Mouse (Mus musculus) gastrocnemius, adult 2 months (tissue): ENCODE results near the gene Ifi44. TPM values are rescaled to one million over a fixed set of nuclear protein-coding genes. Genes with fewer than 3 reads are reported as not detected.

ENCODE experiments used
- DNase-seq: peaks from one replicate; pipeline ENCODE4 v3.0.0; 2022
- H3K27ac ChIP-seq: fragments of 200-600 bp; 2 replicates; pipeline ENCODE4 v1.8.1; 2022; ENCODE audit warnings: mild to moderate bottlenecking
- H3K4me3 ChIP-seq: fragments of 200-600 bp; 2 replicates; pipeline ENCODE4 v1.8.1; 2022; ENCODE audit warnings: mild to moderate bottlenecking, moderate library complexity
- CTCF ChIP-seq: fragments of 200-600 bp; IDR thresholded peaks from 2 replicates; pipeline ENCODE4 v1.8.1; 2022; ENCODE audit warnings: antibody characterized with exemption, mild to moderate bottlenecking, moderate library complexity
- intact Hi-C: fragments of 180-260 bp; cut with DNase I; formaldehyde crosslinking; loops from one replicate; pipeline ENCODE4 v1.15.1; 2025
- long read RNA-seq, 2 experiments: library from polyadenylated mRNA; stranded (forward); transcript quantifications; one replicate each; pipeline ENCODE4 v2.0.0; 2021
- total RNA-seq, 2 experiments: library from RNA; stranded (reverse); gene quantifications; 2 replicates each; pipeline ENCODE4 v1.2.3; 2021

Ifi44 gene
- total RNA-seq = under 1 TPM in 1 of 2 experiments, not detected in 1; 0.10 TPM
- long read RNA-seq, experiment 1, partial matches to known transcripts = 0 of 1 reads
- long read RNA-seq, experiment 1, other reads (novel, unspliced or antisense) = 1 of 1 reads
- long read RNA-seq, experiment 2 = 0 reads

DNA sequence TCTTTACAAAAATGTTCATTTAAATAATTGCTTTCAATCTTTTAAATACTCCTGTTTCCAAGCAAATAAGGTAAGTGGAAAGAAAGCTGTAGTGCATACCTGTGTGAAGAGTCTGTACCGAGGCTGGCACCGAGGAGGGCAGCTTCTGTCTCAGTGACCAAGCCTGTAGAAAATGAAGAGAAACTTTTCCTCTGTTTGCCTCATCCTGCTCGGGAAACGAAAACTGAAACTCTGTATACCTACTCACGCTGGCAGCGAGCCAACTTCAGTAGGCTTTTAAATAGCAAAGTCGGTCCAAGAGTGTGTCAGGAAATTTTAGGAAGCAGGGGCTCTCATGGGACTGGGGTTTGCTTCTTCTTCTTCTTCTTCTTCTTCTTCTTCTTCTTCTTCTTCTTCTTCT is at the start of gene Ifi44:
TSS of gene Ifi44 (minus strand) at position 224 of the 400 bp plus-strand sequence.
- intact Hi-C loops = no loop called here
- Histone ChIP-seq H3K27ac (no peak within 1 kb of the TSS), H3K4me3 (peak within 1 kb of the TSS; percentile 32)
- no peak for DNase-seq
- no peak for TF ChIP-seq CTCF

DNA sequence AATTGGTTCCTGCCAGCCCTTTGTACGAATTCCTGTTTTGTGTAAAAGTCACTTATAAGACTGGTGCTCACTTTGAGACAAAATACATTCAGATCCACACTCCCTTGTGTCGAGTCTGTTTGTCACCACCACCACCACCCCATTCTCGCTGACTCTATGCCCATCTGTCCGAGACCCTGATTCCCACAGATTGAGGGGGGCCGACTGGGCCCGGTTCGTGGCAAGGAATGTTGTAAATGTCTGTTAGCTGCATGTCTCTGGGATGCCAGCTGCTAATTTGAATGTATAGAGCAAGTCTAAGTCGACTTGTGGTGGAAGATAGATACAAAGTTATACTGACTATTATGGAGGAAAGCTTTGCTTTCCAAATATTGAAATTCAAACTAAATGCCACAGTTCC is 38.9 kb upstream of the Ifi44 start:
- intact Hi-C loops = no loop called here
- DNase-seq = no peak
- H3K27ac ChIP-seq = no peak overlapping the region
- no peak for TF ChIP-seq CTCF
- H3K4me3 ChIP-seq = no peak overlapping the region

DNA sequence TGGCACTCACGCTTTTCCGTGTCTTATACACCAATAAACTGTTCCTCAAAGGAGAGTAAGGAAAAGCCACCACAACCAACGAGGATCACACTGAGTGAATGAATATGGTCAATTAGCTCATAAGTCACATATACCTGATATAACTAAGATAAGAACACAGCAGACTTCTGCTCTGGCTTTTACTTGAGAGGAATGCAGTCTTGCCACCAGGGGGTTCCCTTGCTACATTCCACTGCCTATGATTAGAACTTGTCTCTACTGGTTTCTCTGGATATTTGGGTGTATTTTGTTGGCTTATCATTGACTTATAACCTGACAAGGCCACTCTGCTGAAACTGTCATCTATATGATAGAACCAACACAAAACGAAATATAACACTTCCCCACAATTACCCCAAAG is 25.3 kb upstream of the Ifi44 start:
- intact Hi-C loops = loop anchor here (2.0 kb wide), 1 partner anchor 320 kb away; no protein-coding TSS in a partner anchor
- peak; percentile 71 for TF ChIP-seq CTCF
- no peak overlapping the region for H3K4me3 ChIP-seq
- no peak overlapping the region for H3K27ac ChIP-seq
- peak; percentile 27 for DNase-seq

DNA sequence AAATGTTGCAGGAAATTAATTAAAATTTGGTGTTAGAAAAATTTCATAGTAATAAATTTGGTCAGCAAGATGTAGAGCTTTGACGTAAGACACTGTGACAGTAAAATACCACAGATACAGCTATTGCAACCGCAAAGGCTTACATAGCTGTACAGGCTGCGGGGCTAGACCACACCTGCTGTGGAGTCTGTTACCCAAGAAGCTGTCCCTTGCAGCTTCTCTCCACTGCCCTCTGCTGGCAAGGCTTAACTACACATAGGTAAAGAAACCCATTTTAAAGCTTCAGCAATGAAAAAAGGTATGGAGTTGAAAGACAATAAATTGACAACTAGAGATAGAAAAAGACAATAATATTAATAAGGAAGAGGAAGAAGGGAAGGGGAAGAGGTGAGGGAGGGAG is 21.3 kb upstream of the Ifi44 start:
- peak; percentile 65 for DNase-seq
- intact Hi-C loops = loop anchor here (2.0 kb wide), 2 partner anchors 54 to 318 kb away; no protein-coding TSS in a partner anchor
- H3K27ac ChIP-seq = no peak overlapping the region
- H3K4me3 ChIP-seq = no peak overlapping the region
- TF ChIP-seq CTCF = peak; percentile 89

DNA sequence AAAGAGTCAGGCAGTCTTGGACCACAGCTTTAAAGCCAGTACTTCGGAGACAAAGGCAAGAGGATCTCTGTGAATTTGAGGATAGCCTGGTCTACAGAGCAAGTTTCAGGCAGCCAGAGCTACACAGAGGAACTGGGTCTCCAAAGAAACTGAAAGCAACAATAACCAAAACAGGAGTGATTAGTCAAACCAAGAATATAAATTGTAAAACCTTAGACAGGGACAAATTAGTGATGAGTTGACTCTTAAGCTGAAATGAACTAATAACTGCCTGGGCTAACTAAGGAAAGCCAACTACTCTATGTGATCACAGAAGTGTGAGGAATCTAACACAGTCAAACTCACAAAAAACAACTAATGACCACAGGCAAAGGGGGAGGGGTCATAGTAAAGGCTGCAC is 1.2 kb downstream of the Ifi44 start:
- H3K27ac ChIP-seq = no peak overlapping the region
- TF ChIP-seq CTCF = no peak
- intact Hi-C loops = no loop called here
- DNase-seq = no peak
- no peak overlapping the region for H3K4me3 ChIP-seq

DNA sequence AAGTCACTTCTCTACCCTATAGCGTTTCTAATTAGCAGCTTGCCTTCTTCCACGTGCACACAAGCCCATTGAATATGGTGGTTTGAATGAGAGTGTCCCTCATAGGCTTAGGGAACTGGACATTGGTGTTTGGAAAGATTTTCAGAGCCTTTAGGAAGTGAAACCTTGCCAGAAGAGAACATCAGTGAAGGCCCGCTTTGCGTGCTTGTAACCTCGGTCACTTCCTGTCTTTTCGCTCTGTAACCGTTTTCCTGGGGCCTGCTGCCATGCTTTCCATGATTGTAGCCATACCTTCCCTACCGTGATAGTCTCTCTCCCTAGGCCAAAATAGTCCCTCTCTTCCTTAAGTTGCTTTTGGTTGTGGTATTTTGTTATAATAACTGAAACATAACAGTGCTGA is 3.7 kb downstream of the Ifi44 start:
- Histone ChIP-seq H3K27ac (no peak overlapping the region), H3K4me3 (no peak overlapping the region)
- no peak for TF ChIP-seq CTCF
- no peak for DNase-seq
- intact Hi-C loops = no loop called here

DNA sequence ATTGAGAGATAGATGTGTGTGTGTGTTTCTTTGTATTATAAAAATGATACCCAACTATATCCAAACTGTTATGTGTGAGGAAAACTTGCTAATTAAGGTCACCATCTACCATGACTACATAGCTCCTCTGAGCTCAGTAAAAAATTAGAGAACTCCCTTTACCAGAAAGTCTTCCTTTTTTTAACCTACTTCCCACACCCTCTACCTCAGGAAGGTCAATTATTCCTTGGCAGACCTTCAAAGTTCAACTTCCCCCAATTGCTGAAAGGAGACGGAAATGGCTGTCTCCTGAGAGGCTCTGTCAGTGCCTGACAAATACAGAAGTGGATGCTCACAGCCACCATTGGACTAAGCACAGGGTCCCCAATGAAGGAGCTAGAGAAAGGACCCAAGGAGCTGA is 7.5 kb downstream of the Ifi44 start:
- TF ChIP-seq CTCF = no peak
- intact Hi-C loops = no loop called here

DNA sequence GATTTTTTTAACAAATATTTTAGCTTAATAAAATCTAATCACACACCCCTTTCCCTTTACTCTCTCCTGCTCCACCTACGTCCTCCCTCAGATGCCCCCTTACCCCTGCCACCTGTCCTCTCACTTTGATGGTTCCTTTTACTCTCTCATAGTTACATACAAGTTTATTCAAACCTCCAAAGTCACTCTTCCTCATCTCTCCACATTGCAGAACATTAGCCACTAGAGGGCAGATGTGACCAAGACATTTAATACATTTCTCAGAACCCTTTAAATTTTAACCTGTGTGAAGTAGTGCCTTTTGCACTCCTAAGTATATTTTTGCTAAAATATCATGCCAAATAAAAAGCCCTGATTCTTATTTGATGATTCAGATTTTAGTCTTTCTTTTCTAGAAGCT is 33.5 kb downstream of the Ifi44 start:
- H3K27ac ChIP-seq = no peak overlapping the region
- intact Hi-C loops = loop anchor here (2.0 kb wide), 2 partner anchors 55 to 377 kb away; no protein-coding TSS in a partner anchor
- peak; percentile 78 for TF ChIP-seq CTCF
- no peak for DNase-seq
- H3K4me3 ChIP-seq = no peak overlapping the region

More for the DNA sequence above, 7.5 kb downstream of the Ifi44 start:
- Histone ChIP-seq H3K4me3 (no peak overlapping the region), H3K27ac (no peak overlapping the region)
- no peak for DNase-seq

DNA sequence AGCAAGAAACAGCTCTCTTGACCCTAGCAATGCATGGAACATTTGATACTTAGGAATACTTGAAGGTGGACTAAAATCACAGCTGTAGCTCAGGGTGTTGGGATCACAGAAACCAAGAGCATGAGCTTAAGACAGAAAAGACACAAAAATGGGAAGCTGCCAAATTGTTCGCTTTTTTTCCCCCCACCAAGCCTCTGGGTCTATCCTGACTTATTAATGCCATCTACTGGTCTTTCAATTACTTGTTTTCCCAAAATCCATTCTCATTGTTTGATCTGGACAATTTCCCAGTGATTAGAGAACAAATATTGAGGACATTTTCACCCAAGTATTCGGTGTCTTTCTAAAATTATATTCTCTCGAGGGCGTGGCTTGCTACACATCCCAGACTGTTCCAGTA is 42.4 kb downstream of the Ifi44 start:
- DNase-seq = no peak
- intact Hi-C loops = no loop called here
- no peak overlapping the region for H3K4me3 ChIP-seq
- no peak for TF ChIP-seq CTCF
- no peak overlapping the region for H3K27ac ChIP-seq

Other genes starting within 250 kb of the Ifi44 start
- gene Ifi44l, start 12.9 kb upstream of the Ifi44 start, total RNA-seq = not detected
- 1 to 10 TPM; 1.3 to 2.2 TPM for gene Ptgfr, start 87.7 kb upstream of the Ifi44 start, total RNA-seq